Mouse (Mus musculus) gonadal fat pad, adult 2 months (tissue): ENCODE results near the gene Bmpr1b. TPM values are rescaled to one million over a fixed set of nuclear protein-coding genes. Genes with fewer than 3 reads are reported as not detected.

Experiments used
- DNase-seq: peaks from one replicate; pipeline ENCODE4 v3.0.0-alpha.2; 2012; ENCODE audit warnings: low read depth
- polyA plus RNA-seq: library from polyadenylated mRNA; depleted of rRNA; stranded (reverse); fragments of >200 nt; gene quantifications from 2 replicates; pipeline ENCODE4 v1.2.3, GENCODE M21; 2012

Gene Bmpr1b
- polyA plus RNA-seq, 1 experiment = 5.3 TPM

- no peak for DNase-seq
Measured at GRCm38 (mm10) chr3:142040345-142040744, 128.9 kb downstream of the Bmpr1b start.

- DNase-seq = no peak
Measured at GRCm38 (mm10) chr3:142034160-142034559, 135.1 kb downstream of the Bmpr1b start.

GRCm38 (mm10) chr3:142019716-142020115, 149.5 kb downstream of the Bmpr1b start:
- no peak for DNase-seq

- no peak for DNase-seq
Measured at GRCm38 (mm10) chr3:141984548-141984947, 184.7 kb downstream of the Bmpr1b start.

- DNase-seq = no peak
Measured at GRCm38 (mm10) chr3:141981613-141982432, 187.4 kb downstream of the Bmpr1b start.

GRCm38 (mm10) chr3:141966244-141966643, 203.0 kb downstream of the Bmpr1b start:
- no peak for DNase-seq

- DNase-seq = no peak
Measured at GRCm38 (mm10) chr3:141952931-141953330, 216.3 kb downstream of the Bmpr1b start.

- no peak for DNase-seq
Measured at GRCm38 (mm10) chr3:141950642-141951041, 218.6 kb downstream of the Bmpr1b start.

GRCm38 (mm10) chr3:141948506-141948905, 220.7 kb downstream of the Bmpr1b start:
- no peak for DNase-seq

- no peak for DNase-seq
Measured at GRCm38 (mm10) chr3:141948096-141948495, 221.1 kb downstream of the Bmpr1b start.

GRCm38 (mm10) chr3:141946846-141947245, 222.4 kb downstream of the Bmpr1b start:
- no peak for DNase-seq

- no peak for DNase-seq
Measured at GRCm38 (mm10) chr3:141943317-141943742, 225.9 kb downstream of the Bmpr1b start.

- no peak for DNase-seq
Measured at GRCm38 (mm10) chr3:141940207-141940606, 229.0 kb downstream of the Bmpr1b start.

- no peak for DNase-seq
Measured at GRCm38 (mm10) chr3:141936594-141937272, 232.5 kb downstream of the Bmpr1b start.

- DNase-seq = no peak
Measured at GRCm38 (mm10) chr3:141932956-141933355, 236.3 kb downstream of the Bmpr1b start.

GRCm38 (mm10) chr3:141931372-141932092, 237.7 kb downstream of the Bmpr1b start:
- DNase-seq = no peak

GRCm38 (mm10) chr3:141923442-141923841, 245.8 kb downstream of the Bmpr1b start:
- no peak for DNase-seq

- DNase-seq = no peak
Measured at GRCm38 (mm10) chr3:141921161-141921560, 248.1 kb downstream of the Bmpr1b start.

GRCm38 (mm10) chr3:141919661-141920060, 249.6 kb downstream of the Bmpr1b start:
- DNase-seq = no peak

- no peak for DNase-seq
Measured at GRCm38 (mm10) chr3:141917166-141917565, 252.1 kb downstream of the Bmpr1b start.

- DNase-seq = no peak
Measured at GRCm38 (mm10) chr3:141915995-141916394, 253.2 kb downstream of the Bmpr1b start.

GRCm38 (mm10) chr3:141914588-141914987, 254.6 kb downstream of the Bmpr1b start:
- no peak for DNase-seq
